Mouse (Mus musculus): ENCODE measurements around the gene Gja10. TPM values are rescaled to one million over a fixed set of nuclear protein-coding genes. Genes with fewer than 3 reads are reported as not detected.

Gene Gja10
- total RNA-seq, 2 experiments from 2014 or later: not detected

- DNase-seq (ENCODE audit: low spot score in 2 of 2): peak in 1 of 2 experiments; percentile 71
These were observed 40.9 kb downstream of the Gja10 start for GRCm38 (mm10) chr4:32561555-32562095.

DNA sequence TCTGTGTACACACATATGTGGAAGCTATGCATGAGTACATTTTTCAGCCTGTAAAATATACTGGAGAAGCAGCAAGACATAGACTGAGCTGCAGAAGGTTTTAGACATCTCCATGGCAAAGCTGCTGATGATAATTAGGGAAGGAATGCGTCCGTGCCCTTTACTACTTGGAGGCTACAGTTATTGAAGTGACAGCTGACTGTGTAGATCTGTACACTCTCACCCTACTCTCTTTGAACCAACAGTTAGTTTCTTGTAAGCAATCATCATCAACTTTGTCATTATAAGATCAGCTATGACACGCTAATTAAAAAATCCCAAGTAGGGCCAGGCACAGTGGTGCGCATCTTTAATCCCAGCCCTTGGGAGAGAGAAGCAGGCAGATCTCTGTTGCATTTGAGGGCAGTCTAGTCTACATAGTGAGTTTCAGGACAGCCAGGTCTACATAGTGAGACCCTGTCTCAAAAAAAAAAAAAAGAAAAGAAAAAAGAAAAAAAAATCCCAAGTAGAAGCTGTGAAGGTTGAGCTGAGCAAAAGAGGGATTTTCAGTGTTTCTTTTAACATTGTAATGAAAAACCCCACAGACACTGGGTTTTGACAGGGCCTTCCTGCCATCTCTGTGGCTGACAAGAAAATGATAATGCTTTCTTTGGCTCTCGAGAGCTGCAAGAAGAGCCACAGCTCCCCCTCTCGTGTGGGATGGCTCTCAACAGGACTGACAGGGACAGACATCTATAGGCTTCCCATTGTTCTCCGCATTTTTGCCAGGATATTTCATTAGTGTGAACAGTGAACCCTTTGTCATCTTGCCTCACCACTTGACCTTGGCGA, 41.6 kb downstream of the Gja10 start:
- no peak for DNase-seq (ENCODE audit: low spot score in 2 of 2)

DNA sequence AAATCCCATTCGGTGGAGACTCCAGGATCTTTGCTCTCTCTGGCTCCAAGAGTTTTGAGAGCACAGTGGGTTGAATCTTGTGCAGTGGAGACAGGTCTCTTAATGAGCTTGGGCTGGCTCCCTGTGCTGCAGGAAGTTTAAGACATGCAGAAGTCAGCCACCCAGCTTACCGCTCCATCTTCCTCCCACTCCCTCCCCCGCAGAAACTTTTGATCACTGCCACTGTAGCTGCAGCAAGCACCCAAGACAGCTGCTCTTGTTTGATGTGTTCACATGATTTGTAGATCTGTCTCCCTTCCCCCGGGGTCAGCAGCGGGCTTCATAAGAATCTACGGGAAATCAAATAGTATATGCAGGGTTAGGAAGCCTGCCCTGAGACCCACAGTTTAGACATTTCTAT, 42.3 kb downstream of the Gja10 start:
- no peak for DNase-seq (ENCODE audit: low spot score in 2 of 2)

DNA sequence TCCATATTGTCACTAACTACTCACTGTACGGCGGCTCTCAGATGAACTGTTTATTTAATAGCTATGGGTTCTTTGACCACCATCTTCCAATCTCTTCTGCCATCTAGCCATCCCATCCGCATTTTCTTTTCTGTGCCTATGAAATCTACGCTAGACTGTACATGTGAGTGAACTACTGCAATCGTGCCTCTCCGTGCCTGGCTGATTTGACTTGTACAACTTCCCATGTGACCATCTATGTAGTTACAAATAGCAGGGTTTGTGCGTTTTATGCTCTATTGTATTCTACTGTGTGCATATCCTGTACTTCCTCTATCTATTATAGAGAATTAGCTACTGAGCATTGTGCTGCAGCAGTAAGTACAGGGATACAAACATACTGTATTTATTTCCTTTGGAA, 47.1 kb downstream of the Gja10 start:
- no peak for DNase-seq (ENCODE audit: low spot score in 2 of 2)

- DNase-seq (ENCODE audit: low spot score in 2 of 2): no peak
These were observed 51.2 kb downstream of the Gja10 start for GRCm38 (mm10) chr4:32551337-32551736.

DNA sequence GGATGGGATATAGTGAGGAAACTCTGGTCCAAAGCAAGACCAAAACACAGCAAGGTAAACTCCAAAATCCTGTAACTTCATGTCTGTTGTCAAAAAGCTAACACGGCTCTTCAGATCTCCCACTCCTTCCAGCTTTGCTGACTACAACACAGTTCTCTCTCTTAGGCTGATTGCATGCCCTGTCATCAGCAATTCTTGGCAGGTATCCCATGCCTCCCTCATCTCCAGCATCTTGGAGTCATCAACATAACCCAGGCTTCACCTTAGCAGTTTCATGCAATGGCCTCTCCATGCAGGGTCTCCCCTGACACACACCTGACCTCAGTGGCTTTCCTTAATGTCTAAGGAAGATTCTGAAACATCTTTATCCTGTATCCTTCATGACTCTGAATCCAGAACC, 53.4 kb downstream of the Gja10 start:
- DNase-seq (ENCODE audit: low spot score in 2 of 2): no peak

Other genes with a start within 250 kb of the Gja10 start
- gene Casp8ap2, start 12.7 kb upstream of the Gja10 start, total RNA-seq (2021): 10 to 100 TPM in 1 of 2 experiments, 1 to 10 TPM in 1; 9.2 to 10.7 TPM
- 10 to 100 TPM; 29.3 to 30.0 TPM for gene Mdn1, start 54.4 kb upstream of the Gja10 start, total RNA-seq (2021)
- gene Lyrm2, start 197.5 kb upstream of the Gja10 start, total RNA-seq (2021): 10 to 100 TPM; 34.9 to 35.4 TPM